Mouse (Mus musculus) MEL (cell line): Measurements from ENCODE around the gene Ust.

ENCODE experiments used
- CTCF ChIP-seq, 3 experiments: IDR thresholded peaks in 2 of 3; conservative IDR thresholded peaks in 1 of 3; 2 replicates each; pipeline ENCODE4 v1.5.1; 2011 to 2012; ENCODE audit warnings: low read length in 3 of 3, low read depth in 2 of 3, mild to moderate bottlenecking in 2 of 3, improper control_type of control experiment in 1 of 3, inconsistent platforms in 1 of 3, mixed read lengths in 1 of 3, moderate library complexity in 1 of 3; ENCODE audit not compliant: control insufficient read depth in 1 of 3, insufficient read depth in 1 of 3, poor library complexity in 1 of 3, severe bottlenecking in 1 of 3
- ELF1 ChIP-seq: IDR thresholded peaks from 2 replicates; pipeline ENCODE4 v1.6.1; 2014; ENCODE audit warnings: low read depth, mild to moderate bottlenecking, inconsistent platforms, low read length, improper control_type of control experiment, moderate library complexity
- JUND ChIP-seq: IDR thresholded peaks from 2 replicates; pipeline ENCODE4 v1.6.1; 2011; ENCODE audit warnings: low read depth, mild to moderate bottlenecking, improper control_type of control experiment, low read length
- MAFK ChIP-seq: IDR thresholded peaks from 2 replicates; pipeline ENCODE4 v1.6.1; 2011; ENCODE audit warnings: low read depth, mild to moderate bottlenecking, low read length, improper control_type of control experiment, borderline replicate concordance
- MAZ ChIP-seq: IDR thresholded peaks from 2 replicates; pipeline ENCODE4 v1.6.1; 2012; ENCODE audit warnings: low read depth, mild to moderate bottlenecking, inconsistent platforms, low read length, improper control_type of control experiment
- POLR2A ChIP-seq, 2 experiments: IDR thresholded peaks; 2 replicates each; pipeline ENCODE4 v1.6.1; 2011 to 2012; ENCODE audit warnings: low read length in 2 of 2, mild to moderate bottlenecking in 2 of 2, control low read depth in 1 of 2, improper control_type of control experiment in 1 of 2, low read depth in 1 of 2, moderate library complexity in 1 of 2; ENCODE audit not compliant: control insufficient read depth in 1 of 2, insufficient read depth in 1 of 2, poor library complexity in 1 of 2
- USF1 ChIP-seq: IDR thresholded peaks from 2 replicates; pipeline ENCODE4 v1.6.1; 2014; ENCODE audit warnings: low read depth, mild to moderate bottlenecking, inconsistent platforms, low read length, improper control_type of control experiment, moderate library complexity

DNA sequence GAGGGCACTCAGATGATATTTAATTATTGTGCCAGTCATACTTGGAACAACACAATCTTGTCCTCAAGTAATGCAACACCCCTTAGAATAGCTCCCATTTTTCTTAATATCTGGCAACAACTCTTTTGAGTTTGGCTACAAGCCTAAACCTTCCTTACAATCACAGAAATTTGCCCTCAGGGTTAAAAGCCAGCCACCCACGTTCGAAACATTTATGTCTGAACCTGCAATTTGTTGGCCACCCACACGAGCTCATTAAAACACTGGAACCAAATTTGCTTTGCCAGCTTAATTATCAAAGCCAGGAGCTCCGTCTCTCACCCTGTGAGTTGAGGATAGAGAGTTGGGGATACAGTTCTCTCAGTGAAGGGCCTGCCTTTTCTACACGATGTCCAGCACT, 70.9 kb downstream of the Ust start:
- TF ChIP-seq CTCF (IDR thresholded peaks at IDR 0.05 in 2 of 3, conservative IDR thresholded peaks at IDR 0.05 in 1 of 3; ENCODE audit: control insufficient read depth in 1 of 3, insufficient read depth in 1 of 3, low read depth in 2 of 3, low read length in 3 of 3, poor library complexity in 1 of 3, severe bottlenecking in 1 of 3) (no peak), USF1 (no peak), JUND (no peak), MAZ (no peak), ELF1 (no peak), POLR2A (IDR thresholded peaks at IDR 0.05; ENCODE audit: control insufficient read depth in 1 of 2, insufficient read depth in 1 of 2, low read depth in 1 of 2, low read length in 2 of 2, poor library complexity in 1 of 2) (no peak), MAFK (no peak)
